Mouse (Mus musculus) CH12.LX (cell line): ENCODE data around the gene Sncb. TPM values are rescaled to one million over a fixed set of nuclear protein-coding genes. Genes with fewer than 3 reads are reported as not detected.

Experiments used
- DNase-seq: peaks from one replicate; pipeline ENCODE4 v3.0.0-alpha.2; 2013; ENCODE audit errors: extremely low read depth
- H3K27ac ChIP-seq: 2 replicates; pipeline ENCODE4 v1.5.1; 2012; ENCODE audit warnings: low read depth, mild to moderate bottlenecking, control low read depth, moderate library complexity; ENCODE audit not compliant: insufficient read depth
- H3K27me3 ChIP-seq: replicated peaks from 2 replicates; pipeline ENCODE3; 2012; ENCODE audit warnings: inconsistent platforms
- H3K36me3 ChIP-seq, 2 experiments: replicated peaks in 1 of 2; 2 replicates each; pipeline versions ENCODE3 to v1.6.1; 2012; ENCODE audit warnings: inconsistent platforms in 1 of 2, low read length in 1 of 2, mild to moderate bottlenecking in 1 of 2, mixed read lengths in 1 of 2, moderate library complexity in 1 of 2; ENCODE audit not compliant: control insufficient read depth in 1 of 2, insufficient read depth in 1 of 2
- H3K4me1 ChIP-seq, 2 experiments: 2 replicates each; pipeline ENCODE4 v1.6.1; 2012; ENCODE audit warnings: inconsistent platforms in 1 of 2, moderate library complexity in 1 of 2; ENCODE audit not compliant: insufficient read depth in 2 of 2, control insufficient read depth in 1 of 2
- H3K4me2 ChIP-seq: 2 replicates; pipeline ENCODE4 v1.6.1; 2012; ENCODE audit warnings: low read depth, mild to moderate bottlenecking, control low read depth; ENCODE audit not compliant: poor library complexity, insufficient read depth, severe bottlenecking
- H3K4me3 ChIP-seq, 3 experiments: fragments of 150-350 bp in 1 of 3; sonication (generic) in 1 of 3; replicated peaks in 1 of 3; 2 replicates each; pipeline versions ENCODE3 to v1.5.1; 2011 to 2012; ENCODE audit warnings: low read depth in 2 of 3, low read length in 2 of 3, mild to moderate bottlenecking in 2 of 3, moderate library complexity in 2 of 3, control low read depth in 1 of 3, improper control_type of control experiment in 1 of 3, inconsistent platforms in 1 of 3, mixed read lengths in 1 of 3; ENCODE audit not compliant: poor library complexity in 1 of 3
- H3K79me2 ChIP-seq: replicated peaks from 2 replicates; pipeline ENCODE4 v1.6.1; 2012; ENCODE audit warnings: mild to moderate bottlenecking, moderate library complexity; ENCODE audit not compliant: control insufficient read depth, poor library complexity, insufficient read depth, severe bottlenecking; ENCODE audit errors: extremely low read depth
- H3K9ac ChIP-seq: 2 replicates; pipeline ENCODE4 v1.6.1; 2012; ENCODE audit warnings: low read depth, mild to moderate bottlenecking, control low read depth, moderate library complexity; ENCODE audit not compliant: insufficient read depth
- H3K9me3 ChIP-seq: replicated peaks from 2 replicates; pipeline ENCODE3; 2012; ENCODE audit warnings: low read length, inconsistent platforms, mixed read lengths
- BHLHE40 ChIP-seq: IDR thresholded peaks from 2 replicates; pipeline ENCODE4 v1.6.1; 2011; ENCODE audit warnings: mild to moderate bottlenecking, low read depth, low read length, improper control_type of control experiment
- ELF1 ChIP-seq: IDR thresholded peaks from 2 replicates; pipeline ENCODE4 v1.6.1; 2014; ENCODE audit warnings: low read depth, mild to moderate bottlenecking, inconsistent platforms, low read length, improper control_type of control experiment
- EP300 ChIP-seq: IDR thresholded peaks from 2 replicates; pipeline ENCODE4 v1.6.1; 2011; ENCODE audit warnings: low read length, improper control_type of control experiment
- ETS1 ChIP-seq: conservative IDR thresholded peaks from 2 replicates; pipeline ENCODE4 v1.6.1; 2012; ENCODE audit warnings: low read depth, mild to moderate bottlenecking, inconsistent platforms, low read length, improper control_type of control experiment, moderate library complexity
- HCFC1 ChIP-seq: IDR thresholded peaks from 2 replicates; pipeline ENCODE4 v1.6.1; 2012; ENCODE audit warnings: low read depth, mild to moderate bottlenecking, inconsistent platforms, low read length, improper control_type of control experiment
- KAT2A ChIP-seq: IDR thresholded peaks from 2 replicates; pipeline ENCODE4 v1.6.1; 2012; ENCODE audit warnings: low read length, improper control_type of control experiment, inconsistent platforms; ENCODE audit not compliant: insufficient replicate concordance
- MAFK ChIP-seq: IDR thresholded peaks from 2 replicates; pipeline ENCODE4 v1.6.1; 2011; ENCODE audit warnings: low read length, improper control_type of control experiment; ENCODE audit not compliant: insufficient replicate concordance
- MAZ ChIP-seq: IDR thresholded peaks from 2 replicates; pipeline ENCODE4 v1.6.1; 2012; ENCODE audit warnings: low read depth, mild to moderate bottlenecking, inconsistent platforms, low read length, improper control_type of control experiment, moderate library complexity
- MXI1 ChIP-seq: IDR thresholded peaks from 2 replicates; pipeline ENCODE4 v1.6.1; 2011; ENCODE audit warnings: mild to moderate bottlenecking, low read depth, low read length, improper control_type of control experiment
- NRF1 ChIP-seq: IDR thresholded peaks from 2 replicates; pipeline ENCODE4 v1.6.1; 2014; ENCODE audit warnings: low read depth, mild to moderate bottlenecking, inconsistent platforms, low read length, improper control_type of control experiment, moderate library complexity
- PAX5 ChIP-seq: IDR thresholded peaks from 2 replicates; pipeline ENCODE4 v1.6.1; 2012; ENCODE audit warnings: low read length, inconsistent platforms, mixed read lengths
- POLR2A ChIP-seq: IDR thresholded peaks from 2 replicates; pipeline ENCODE4 v1.6.1; 2011; ENCODE audit warnings: low read depth, mild to moderate bottlenecking, improper control_type of control experiment, low read length
- POLR2AphosphoS2 ChIP-seq: IDR thresholded peaks from 2 replicates; pipeline ENCODE4 v1.6.1; 2011; ENCODE audit warnings: low read depth, low read length, improper control_type of control experiment
- RAD21 ChIP-seq: IDR thresholded peaks from 2 replicates; pipeline ENCODE4 v1.6.1; 2011; ENCODE audit warnings: low read depth, mild to moderate bottlenecking, low read length, improper control_type of control experiment, moderate library complexity
- SIN3A ChIP-seq: IDR thresholded peaks from 2 replicates; pipeline ENCODE4 v1.6.1; 2012; ENCODE audit warnings: low read length, improper control_type of control experiment, inconsistent platforms
- TBP ChIP-seq: conservative IDR thresholded peaks from 2 replicates; pipeline ENCODE4 v1.6.1; 2011; ENCODE audit warnings: low read depth, low read length, improper control_type of control experiment
- TCF12 ChIP-seq: IDR thresholded peaks from 2 replicates; pipeline ENCODE4 v1.6.1; 2014; ENCODE audit warnings: low read depth, mild to moderate bottlenecking, inconsistent platforms, low read length, improper control_type of control experiment
- UBTF ChIP-seq: IDR thresholded peaks from 2 replicates; pipeline ENCODE4 v1.6.1; 2012; ENCODE audit warnings: low read depth, mild to moderate bottlenecking, inconsistent platforms, low read length, improper control_type of control experiment, moderate library complexity
- ZC3H11A ChIP-seq: IDR thresholded peaks from 2 replicates; pipeline ENCODE4 v1.6.1; 2012; ENCODE audit warnings: low read depth, mild to moderate bottlenecking, inconsistent platforms, low read length, improper control_type of control experiment
- dilution Hi-C: fragments of 300-500 bp; cut with MboI; formaldehyde crosslinking; loops from 2 replicates; pipeline ENCODE4 v1.14.3; 2020; ENCODE audit warnings: low sequenced_read_pairs; ENCODE audit not compliant: extremely low pct_unique_long_range_greater_than_20kb, extremely low pct_ligation_motif_present
- in situ Hi-C: fragments of 300-500 bp; cut with MboI; formaldehyde crosslinking; loops from 3 replicates; pipeline ENCODE4 v1.14.3; 2019; ENCODE audit warnings: low sequenced_read_pairs, low pct_ligation_motif_present, low pct_unique_long_range_greater_than_20kb, mixed read lengths
- polyA plus RNA-seq: library from polyadenylated mRNA; unstranded; fragments of >175 nt; gene quantifications from 2 replicates; pipeline ENCODE4 v1.2.1, GENCODE M21; 2012; ENCODE audit warnings: low read depth; ENCODE audit not compliant: insufficient read length
- total RNA-seq, 2 experiments: library from RNA; depleted of rRNA; stranded (reverse); fragments of 300-350 nt in 1 of 2; fragments of >200 nt in 1 of 2; gene quantifications; 2 replicates each; pipeline ENCODE4 v1.2.3; 2012 to 2014

The Sncb gene
- total and polyA plus RNA-seq, 3 experiments = not detected

DNA sequence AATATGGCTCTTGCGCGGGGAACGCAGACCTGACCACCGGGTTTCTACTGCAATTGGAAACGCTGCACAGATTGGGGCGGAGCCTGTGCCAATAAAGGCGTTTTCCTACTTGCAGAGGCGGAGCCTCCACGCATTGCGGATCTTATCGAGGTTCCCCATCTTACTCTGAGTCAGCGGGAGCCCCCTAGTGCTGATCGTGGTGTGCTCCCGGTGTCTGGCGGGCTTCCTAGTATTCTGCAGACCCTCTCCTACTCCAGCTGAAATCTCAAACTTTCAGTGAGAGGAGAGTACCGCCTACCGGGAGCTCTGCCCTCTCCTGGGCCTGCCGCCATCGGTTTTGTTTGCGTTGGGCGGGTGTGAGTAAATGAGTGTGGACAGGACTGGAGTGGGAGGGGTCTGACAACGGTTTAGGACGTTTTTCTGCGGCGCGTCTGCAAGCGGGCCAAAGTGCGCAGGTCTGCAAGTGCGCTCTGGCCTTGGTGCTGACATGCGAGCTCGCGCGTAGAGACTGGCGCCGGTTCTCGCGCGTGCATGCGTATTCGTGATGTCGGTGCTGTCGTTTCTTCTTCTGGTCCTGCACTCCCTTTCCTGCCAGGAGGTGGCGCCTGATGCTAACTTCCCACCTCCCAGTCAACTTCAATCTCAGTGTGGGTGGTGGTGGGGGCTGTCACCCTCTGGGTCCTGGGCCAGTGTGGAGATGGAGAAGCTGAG is 8.2 kb downstream of the Sncb start (continued):
- TF ChIP-seq MAZ = no peak
- no peak for TF ChIP-seq UBTF
- TF ChIP-seq EP300 = no peak
- peak; percentile 80 for TF ChIP-seq NRF1
- no peak for TF ChIP-seq BHLHE40
- no peak for TF ChIP-seq ZC3H11A
- TF ChIP-seq POLR2AphosphoS2 = no peak
- no peak for TF ChIP-seq POLR2A

DNA sequence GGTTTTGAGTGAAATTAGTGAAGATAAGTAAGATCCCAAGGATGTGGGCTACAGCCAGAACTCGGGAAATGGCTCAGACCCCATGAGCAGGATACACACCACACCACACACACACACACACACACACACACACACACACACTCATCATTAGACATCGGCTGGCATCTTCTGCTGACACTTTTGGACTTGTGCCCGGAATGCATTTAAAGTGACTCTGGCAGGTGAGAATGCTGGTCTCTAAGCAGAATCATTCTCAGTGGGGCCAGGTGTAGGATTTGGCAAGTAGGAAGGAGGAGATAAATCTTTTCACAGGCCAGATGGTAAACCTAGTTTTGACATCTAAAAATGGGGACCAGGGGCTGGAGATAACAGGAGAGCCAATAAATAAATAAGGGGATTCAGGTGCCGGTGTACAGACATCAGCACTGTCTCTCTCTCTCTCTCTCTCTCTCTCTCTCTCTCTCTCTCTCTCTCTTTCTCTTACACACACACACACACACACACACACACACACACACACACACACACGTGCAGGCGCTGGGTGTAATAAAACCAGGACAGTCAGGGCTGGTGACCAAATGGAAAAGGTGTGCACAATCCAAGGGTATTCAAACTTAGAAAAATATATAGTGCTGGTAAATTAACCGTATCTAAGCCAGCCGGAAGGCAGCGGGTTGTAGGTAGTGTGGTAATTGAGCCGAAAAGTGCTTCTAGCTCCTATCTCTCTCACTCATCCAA is 9.1 kb downstream of the Sncb start:
- TF ChIP-seq SIN3A (no peak), NRF1 (no peak), PAX5 (no peak), RAD21 (no peak), HCFC1 (no peak), ELF1 (no peak), ETS1 (no peak), TCF12 (no peak), KAT2A (no peak), TBP (no peak), MXI1 (no peak), MAFK (no peak)
- H3K36me3 ChIP-seq = no peaks in the 10 kb centered on the region
- peaks cover 4% of the 10 kb centered on the region for H3K9me3 ChIP-seq
- in situ Hi-C loops (no loop called here), dilution Hi-C loops (no loop called here)
- peaks cover 81% of the 10 kb centered on the region for H3K27me3 ChIP-seq
- H3K4me1 ChIP-seq = no peaks in the 10 kb centered on the region
- H3K4me2 ChIP-seq = no peak overlapping the region
- no peak overlapping the region for H3K4me3 ChIP-seq
- H3K9ac ChIP-seq = no peak overlapping the region
- H3K27ac ChIP-seq = no peak overlapping the region
- no peaks in the 10 kb centered on the region for H3K79me2 ChIP-seq
- no peak for DNase-seq
